Mouse (Mus musculus) ES-E14 (cell line): ENCODE measurements around the gene Pin4. TPM values are rescaled to one million over a fixed set of nuclear protein-coding genes. Genes with fewer than 3 reads are reported as not detected.

ENCODE experiments used
- DNase-seq: peaks from one replicate; pipeline ENCODE4 v3.0.0-alpha.2; 2013; ENCODE audit warnings: low read depth, low spot score
- H3K27ac ChIP-seq: 2 replicates; pipeline ENCODE4 v1.5.1; 2012; ENCODE audit warnings: low read depth, mild to moderate bottlenecking, low read length, moderate library complexity, mixed read lengths; ENCODE audit not compliant: poor library complexity, insufficient read depth, severe bottlenecking
- H3K36me3 ChIP-seq: 2 replicates; pipeline ENCODE4 v1.6.1; 2012; ENCODE audit warnings: mild to moderate bottlenecking, low read length, moderate library complexity, mixed read lengths; ENCODE audit not compliant: control insufficient read depth, poor library complexity, insufficient read depth, severe bottlenecking
- H3K4me1 ChIP-seq, 2 experiments: fragments of 150-350 bp in 1 of 2; sonication (generic) in 1 of 2; 2 replicates each; pipeline ENCODE4 v1.6.1; 2012; ENCODE audit warnings: low read length in 2 of 2, mild to moderate bottlenecking in 1 of 2, mixed read lengths in 1 of 2; ENCODE audit not compliant: control insufficient read depth in 2 of 2, insufficient read depth in 2 of 2, poor library complexity in 1 of 2
- H3K4me3 ChIP-seq, 2 experiments: fragments of 150-350 bp in 1 of 2; sonication (generic) in 1 of 2; 2 replicates each; pipeline ENCODE4 v1.5.1; 2012; ENCODE audit warnings: low read length in 2 of 2, low read depth in 1 of 2, mild to moderate bottlenecking in 1 of 2, mixed read lengths in 1 of 2; ENCODE audit not compliant: insufficient read depth in 1 of 2, poor library complexity in 1 of 2, severe bottlenecking in 1 of 2
- H3K9ac ChIP-seq: 2 replicates; pipeline ENCODE4 v1.6.1; 2012; ENCODE audit warnings: low read depth, mild to moderate bottlenecking, low read length, mixed read lengths; ENCODE audit not compliant: poor library complexity, insufficient read depth, severe bottlenecking
- H3K9me3 ChIP-seq: fragments of 150-350 bp; sonication (generic); 2 replicates; pipeline ENCODE4 v1.6.1; 2012; ENCODE audit warnings: low read depth, mild to moderate bottlenecking, low read length; ENCODE audit not compliant: control insufficient read depth, insufficient read depth
- CHD2 ChIP-seq: IDR thresholded peaks from 2 replicates; pipeline ENCODE4 v1.6.1; 2014; ENCODE audit warnings: mild to moderate bottlenecking, low read depth, low read length, inconsistent platforms
- HCFC1 ChIP-seq: IDR thresholded peaks from 2 replicates; pipeline ENCODE4 v1.6.1; 2012; ENCODE audit warnings: low read length, inconsistent platforms, borderline replicate concordance; ENCODE audit not compliant: insufficient read depth
- MAFK ChIP-seq: IDR thresholded peaks from 2 replicates; pipeline ENCODE4 v1.6.1; 2014; ENCODE audit warnings: mild to moderate bottlenecking, low read depth, low read length, inconsistent platforms; ENCODE audit not compliant: insufficient read depth
- ZC3H11A ChIP-seq: IDR thresholded peaks from 2 replicates; pipeline ENCODE4 v1.6.1; 2012; ENCODE audit warnings: low read depth, mild to moderate bottlenecking, inconsistent platforms, low read length, borderline replicate concordance
- ZNF384 ChIP-seq: IDR thresholded peaks from 2 replicates; pipeline ENCODE4 v1.6.1; 2012; ENCODE audit warnings: low read depth, low read length, inconsistent platforms
- in situ Hi-C, 2 experiments: fragments of 600-800 bp; cut with MboI; formaldehyde crosslinking; loops; one replicate each; pipeline ENCODE4 v1.15.1; 2025; ENCODE audit warnings: low sequenced_read_pairs in 2 of 2, inconsistent platforms in 1 of 2; ENCODE audit not compliant: unreplicated experiment in 2 of 2
- total RNA-seq: library from RNA; depleted of rRNA; stranded (reverse); fragments of 300-350 nt; gene quantifications from 2 replicates; pipeline ENCODE4 v1.2.3, GENCODE M21; 2012

Gene Pin4
- total RNA-seq, 1 experiment: 85.2 TPM

DNA sequence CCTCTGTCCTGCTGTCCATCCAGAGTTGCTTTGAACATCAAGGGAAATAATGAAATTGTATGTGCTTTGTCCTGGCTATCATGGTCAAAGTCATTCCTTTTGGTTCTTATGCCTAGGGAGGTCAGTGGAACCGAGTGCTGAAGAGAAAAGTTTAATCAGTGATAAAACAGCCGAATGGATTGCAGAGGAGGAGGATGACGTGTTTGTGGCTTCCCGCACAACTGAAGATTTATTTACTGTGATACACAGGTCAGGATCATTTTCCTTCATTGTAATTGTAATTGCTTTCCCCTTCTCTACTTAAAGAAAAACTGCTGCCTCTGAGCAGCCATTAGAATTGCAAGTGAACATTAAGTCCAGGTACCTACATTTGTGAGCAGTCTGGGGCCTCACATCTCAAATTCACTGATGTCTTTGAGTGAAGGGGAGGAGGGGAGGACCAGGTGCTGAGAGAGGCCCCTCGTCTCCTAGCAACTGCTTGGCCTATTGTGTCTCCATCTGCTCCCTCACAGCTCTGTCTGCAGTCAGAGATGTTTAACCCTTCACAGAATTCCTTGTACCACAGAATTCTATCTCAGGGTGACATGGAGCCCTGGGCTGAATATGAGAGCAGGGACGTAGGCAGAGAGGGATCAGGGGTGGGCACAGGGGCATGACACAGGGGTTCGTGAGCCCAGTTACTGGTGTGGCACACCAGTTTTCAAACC, 37.5 kb upstream of the Pin4 start:
- DNase-seq: no peak
- no peak for TF ChIP-seq ZNF384
- TF ChIP-seq MAFK: no peak
- no peak for TF ChIP-seq ZC3H11A
- no peak for TF ChIP-seq HCFC1
- TF ChIP-seq CHD2: no peak
- Histone ChIP-seq H3K4me1 (no peaks in the 10 kb centered on the region), H3K9ac (no peak overlapping the region), H3K27ac (no peak overlapping the region), H3K4me3 (no peak overlapping the region), H3K9me3 (no peaks in the 10 kb centered on the region), H3K36me3 (no peaks in the 10 kb centered on the region)
- in situ Hi-C loops: no loop called here

DNA sequence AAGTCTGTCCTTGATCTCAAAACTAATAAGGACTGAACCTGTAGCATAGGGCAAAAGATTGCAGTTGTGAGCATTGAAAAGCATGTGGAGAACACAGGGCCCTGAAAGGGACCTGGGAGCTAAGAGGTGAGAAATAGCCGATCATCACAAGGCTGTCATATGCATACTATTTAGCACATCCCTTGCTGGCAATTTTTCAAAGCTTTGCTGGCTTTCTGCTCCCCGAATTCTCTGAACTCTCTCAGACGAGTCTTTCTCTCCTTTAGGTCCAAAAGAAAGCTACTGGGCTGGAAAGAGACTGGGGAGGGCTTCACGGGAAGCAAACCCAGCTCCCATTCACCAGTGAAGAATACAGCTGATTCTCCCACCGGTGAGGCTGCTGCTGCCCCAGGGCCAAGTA, 36.9 kb upstream of the Pin4 start:
- no peaks in the 10 kb centered on the region for H3K9me3 ChIP-seq
- TF ChIP-seq CHD2: no peak
- no peak for TF ChIP-seq HCFC1
- no peak for TF ChIP-seq MAFK
- no peak for TF ChIP-seq ZNF384
- TF ChIP-seq ZC3H11A: no peak
- no peaks in the 10 kb centered on the region for H3K36me3 ChIP-seq
- no peak overlapping the region for H3K9ac ChIP-seq
- no peak overlapping the region for H3K4me3 ChIP-seq
- DNase-seq: no peak
- H3K27ac ChIP-seq: no peak overlapping the region
- H3K4me1 ChIP-seq: no peaks in the 10 kb centered on the region
- in situ Hi-C loops: no loop called here

DNA sequence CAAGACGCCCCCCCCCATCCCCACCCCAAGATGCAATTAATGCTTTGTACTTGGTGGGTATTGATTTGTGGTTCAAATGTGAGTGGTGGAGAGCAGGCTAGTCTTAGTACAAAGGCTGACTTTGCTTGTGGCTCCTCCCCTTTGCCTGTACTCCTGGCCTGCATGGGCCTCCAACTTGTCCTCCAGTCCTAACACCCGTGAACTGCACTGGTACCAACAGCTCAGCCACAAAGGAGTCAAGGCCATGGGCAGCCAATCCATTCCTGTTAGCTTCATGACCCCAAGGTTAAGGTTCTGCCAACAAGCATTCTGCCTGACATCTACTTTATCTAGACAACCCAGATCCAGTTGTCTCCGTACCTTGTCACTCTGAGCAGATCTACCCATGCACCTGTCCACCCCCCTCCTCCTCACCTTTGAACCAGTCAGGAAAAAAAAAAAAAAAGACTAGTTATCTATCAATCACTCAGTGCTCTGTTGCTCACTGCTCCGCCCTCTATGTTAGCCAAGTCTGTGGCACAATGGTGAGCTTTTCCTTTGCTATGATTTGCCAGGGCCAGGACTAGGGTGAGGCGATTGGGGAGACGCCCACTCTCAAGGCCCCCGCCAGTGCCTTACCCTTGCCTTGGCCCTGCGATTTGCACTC, 33.3 kb upstream of the Pin4 start:
- no peaks in the 10 kb centered on the region for H3K4me1 ChIP-seq

DNA sequence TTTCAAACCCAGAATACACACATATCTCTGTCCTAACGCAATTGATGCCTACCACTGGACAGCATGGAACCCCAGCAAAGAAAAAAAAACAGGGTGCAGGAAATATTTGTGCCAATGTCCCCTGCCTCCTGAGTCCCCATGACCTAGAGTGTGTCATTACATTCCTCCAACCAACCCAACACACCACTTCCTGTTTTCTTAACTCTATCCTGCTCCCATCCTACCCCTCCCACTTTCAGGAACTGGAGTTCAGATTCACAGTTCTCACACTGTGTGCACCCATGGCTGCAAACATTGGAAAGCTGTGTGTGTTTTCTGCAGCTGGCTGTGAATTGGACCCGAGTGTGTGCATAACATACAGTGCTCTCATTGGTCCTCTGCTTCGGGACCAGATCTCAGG, 28.6 kb upstream of the Pin4 start:
- no peaks in the 10 kb centered on the region for H3K36me3 ChIP-seq
- in situ Hi-C loops: no loop called here
- no peak overlapping the region for H3K4me3 ChIP-seq
- no peak for TF ChIP-seq CHD2
- TF ChIP-seq HCFC1: no peak
- TF ChIP-seq ZNF384: no peak
- TF ChIP-seq ZC3H11A: no peak
- TF ChIP-seq MAFK: no peak
- no peaks in the 10 kb centered on the region for H3K4me1 ChIP-seq
- DNase-seq: no peak
- H3K9me3 ChIP-seq: no peaks in the 10 kb centered on the region
- no peak overlapping the region for H3K27ac ChIP-seq
- no peak overlapping the region for H3K9ac ChIP-seq

More for the DNA sequence above, 33.3 kb upstream of the Pin4 start:
- in situ Hi-C loops: no loop called here
- Histone ChIP-seq H3K27ac (no peak overlapping the region), H3K36me3 (no peaks in the 10 kb centered on the region), H3K4me3 (no peak overlapping the region), H3K9me3 (no peaks in the 10 kb centered on the region), H3K9ac (no peak overlapping the region)
- TF ChIP-seq HCFC1 (no peak), MAFK (no peak), CHD2 (no peak), ZC3H11A (no peak), ZNF384 (no peak)
- DNase-seq: no peak
